Mouse (Mus musculus) neural tube, embryonic 11.5 days (tissue): ENCODE results near the gene Sec61b. TPM values are rescaled to one million over a fixed set of nuclear protein-coding genes. Genes with fewer than 3 reads are reported as not detected.

Experiments
- ATAC-seq: fragments of 200-750 bp; cut with Nextera tagmentation; 2 replicates; pipeline ENCODE4 v1.8.0; 2017; ENCODE audit warnings: moderate number of reproducible peaks, mild to moderate bottlenecking, moderate TSS enrichment, moderate library complexity; ENCODE audit not compliant: insufficient read depth, low FRiP score, low TSS enrichment
- DNase-seq: peaks from one replicate; pipeline ENCODE4 v3.0.0-alpha.2; 2015; ENCODE audit warnings: low spot score
- H3K27ac ChIP-seq: fragments of 300-500 bp; sonication (generic); 2 replicates; pipeline ENCODE4 v1.5.1; 2014; ENCODE audit warnings: low read depth, mild to moderate bottlenecking, low read length
- H3K27me3 ChIP-seq: fragments of 300-500 bp; sonication (generic); 2 replicates; pipeline ENCODE4 v1.6.1; 2014; ENCODE audit warnings: mild to moderate bottlenecking, low read length, mixed read lengths; ENCODE audit not compliant: control insufficient read depth, insufficient read depth
- H3K36me3 ChIP-seq: fragments of 300-500 bp; sonication (generic); 2 replicates; pipeline ENCODE4 v1.6.1; 2014; ENCODE audit warnings: mild to moderate bottlenecking, low read length, moderate library complexity, mixed read lengths; ENCODE audit not compliant: control insufficient read depth, insufficient read depth
- H3K4me1 ChIP-seq: fragments of 300-500 bp; sonication (generic); 2 replicates; pipeline ENCODE4 v1.6.1; 2014; ENCODE audit warnings: low read length, mixed read lengths; ENCODE audit not compliant: control insufficient read depth, insufficient read depth
- H3K4me2 ChIP-seq: fragments of 300-500 bp; sonication (generic); 2 replicates; pipeline ENCODE4 v1.6.1; 2014; ENCODE audit warnings: low read depth, mild to moderate bottlenecking, moderate library complexity
- H3K4me3 ChIP-seq: fragments of 300-500 bp; sonication (generic); 2 replicates; pipeline ENCODE4 v1.5.1; 2014; ENCODE audit warnings: low read depth, low read length
- H3K9ac ChIP-seq: fragments of 300-500 bp; sonication (generic); 2 replicates; pipeline ENCODE4 v1.6.1; 2014; ENCODE audit warnings: mild to moderate bottlenecking, low read length
- H3K9me3 ChIP-seq: fragments of 300-500 bp; sonication (generic); 2 replicates; pipeline ENCODE4 v1.6.1; 2016; ENCODE audit warnings: low read length; ENCODE audit not compliant: control insufficient read depth
- WGBS: fragments of 180-500 bp; shearing (Covaris S2); extraction: QIAGEN DNeasy Blood & Tissue Kit; methylation state at CpG from one replicate; pipeline ENCODE4 v1.1.7; 2014; 5-methylcytosine and 5-hydroxymethylcytosine counted together
- polyA plus RNA-seq: library from polyadenylated mRNA; unstranded; fragments of >200 nt; fragmentation: Nextera tagmentation; extraction: Ambion mirVana; gene quantifications from 2 replicates; pipeline ENCODE4 v1.2.1, GENCODE M21; 2014

The Sec61b gene
- polyA plus RNA-seq, 1 experiment from 2014 or later: 350 TPM

DNA sequence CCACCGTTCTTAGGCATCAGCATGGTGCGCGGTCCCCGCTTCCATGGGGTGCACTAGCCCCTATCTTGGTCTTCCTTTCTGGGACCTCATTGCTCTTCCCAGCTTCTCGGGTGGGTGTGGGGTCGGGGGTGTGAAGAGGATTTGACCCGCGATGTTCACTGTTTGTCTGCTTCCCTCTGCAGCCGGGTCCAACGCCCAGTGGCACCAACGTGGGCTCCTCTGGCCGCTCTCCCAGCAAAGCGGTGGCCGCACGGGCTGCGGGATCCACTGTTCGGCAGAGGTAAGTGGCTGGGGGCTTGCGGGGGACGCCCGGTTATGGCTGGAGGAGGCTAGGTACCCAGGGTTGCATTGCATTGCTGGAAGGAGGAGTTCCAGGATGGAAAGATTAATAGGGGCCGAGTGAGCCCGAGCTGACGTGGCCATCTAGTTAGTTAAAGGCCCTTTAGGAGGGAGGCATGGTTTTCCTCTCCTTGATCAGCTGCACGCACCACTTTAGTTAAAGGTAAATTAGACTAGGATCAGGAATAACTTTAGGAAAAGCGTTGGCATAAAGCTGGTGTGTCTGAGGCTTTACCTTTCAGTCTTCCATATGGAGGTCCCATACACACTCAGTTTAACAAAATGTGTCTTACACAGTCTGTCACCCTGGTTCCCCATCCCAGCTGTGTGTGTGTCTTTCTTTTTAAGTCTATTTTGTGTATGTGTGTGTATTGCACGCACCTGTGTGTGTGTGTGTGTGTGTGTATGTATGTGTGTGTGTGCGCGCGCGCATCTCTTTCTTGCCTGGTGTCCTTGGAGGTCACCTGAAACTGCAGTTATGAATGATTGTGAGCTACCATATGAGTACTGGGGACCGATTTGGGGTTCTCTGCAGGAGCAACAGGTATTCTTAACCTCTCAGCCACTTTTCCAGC lies 529 bp downstream of the Sec61b start:
- peak overlapping the region; percentile 90 for H3K9ac ChIP-seq
- H3K36me3 ChIP-seq: peaks cover 14% of the 10 kb centered on the region
- no peaks in the 10 kb centered on the region for H3K27me3 ChIP-seq
- H3K9me3 ChIP-seq: no peaks in the 10 kb centered on the region
- peak overlapping the region; percentile 57 for H3K4me2 ChIP-seq
- H3K27ac ChIP-seq: peak overlapping the region; percentile 94
- peaks cover 8% of the 10 kb centered on the region for H3K4me1 ChIP-seq
- 14% methylated on average over 31 of the region's 31 CpGs for WGBS
- ATAC-seq (peak; percentile 3; the same call in 1 of the 2 replicates), DNase-seq (peak; percentile 15)
- H3K4me3 ChIP-seq: peak overlapping the region; percentile 78

DNA sequence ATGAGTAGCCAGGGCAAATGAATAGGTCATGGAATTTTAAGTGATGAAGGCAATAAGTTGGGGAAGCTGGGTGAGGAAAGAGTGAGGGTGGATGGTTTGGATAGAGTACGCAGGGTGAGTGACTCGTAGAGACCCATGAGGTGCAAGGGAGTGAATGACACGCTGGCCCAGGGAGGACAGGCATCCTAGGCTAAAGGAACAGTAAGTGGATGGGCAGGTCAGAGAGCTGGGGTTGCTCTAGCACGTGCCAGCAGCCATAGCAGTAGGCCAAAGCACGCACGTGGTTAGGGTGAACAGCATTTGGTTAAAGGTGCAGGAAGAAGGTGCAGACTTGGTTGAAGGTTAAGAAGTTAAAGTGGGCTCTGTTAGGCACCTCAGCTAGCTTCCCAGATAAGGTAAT lies 3.1 kb downstream of the Sec61b start:
- Histone ChIP-seq H3K27ac (no peak overlapping the region), H3K9ac (no peak overlapping the region), H3K4me2 (no peak overlapping the region), H3K9me3 (no peaks in the 10 kb centered on the region), H3K4me1 (peaks cover 8% of the 10 kb centered on the region), H3K36me3 (peaks cover 15% of the 10 kb centered on the region), H3K4me3 (no peak overlapping the region), H3K27me3 (no peaks in the 10 kb centered on the region)
- DNase-seq (no peak), ATAC-seq (no peak)
- 92% methylated on average over 6 of the region's 6 CpGs for WGBS

DNA sequence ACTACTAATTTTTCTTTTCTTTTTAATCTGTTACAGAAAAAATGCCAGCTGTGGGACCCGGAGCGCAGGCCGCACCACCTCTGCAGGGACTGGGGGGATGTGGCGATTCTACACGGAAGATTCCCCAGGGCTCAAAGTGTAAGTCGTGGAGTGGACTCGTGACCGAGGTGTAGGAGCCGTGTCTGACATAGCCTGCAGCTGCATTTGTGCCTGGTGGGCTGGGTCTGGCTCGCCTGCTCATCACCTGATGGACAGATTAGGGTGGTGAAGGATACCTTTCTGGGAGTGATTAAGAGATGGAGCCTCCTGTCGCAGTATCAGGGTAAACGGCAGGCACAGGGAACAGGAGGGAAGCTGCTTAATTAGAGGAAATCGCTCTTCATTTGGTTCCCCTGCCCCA lies 5.6 kb downstream of the Sec61b start:
- no peaks in the 10 kb centered on the region for H3K9me3 ChIP-seq
- H3K27me3 ChIP-seq: no peaks in the 10 kb centered on the region
- no peak for ATAC-seq
- H3K36me3 ChIP-seq: peaks cover 15% of the 10 kb centered on the region
- no peak for DNase-seq
- H3K27ac ChIP-seq: no peak overlapping the region
- H3K4me1 ChIP-seq: peaks cover 3% of the 10 kb centered on the region; the same call in 1 of the 2 replicates
- H3K4me2 ChIP-seq: no peak overlapping the region
- 97% methylated on average over 13 of the region's 13 CpGs for WGBS
- no peak overlapping the region for H3K4me3 ChIP-seq
- no peak overlapping the region for H3K9ac ChIP-seq

DNA sequence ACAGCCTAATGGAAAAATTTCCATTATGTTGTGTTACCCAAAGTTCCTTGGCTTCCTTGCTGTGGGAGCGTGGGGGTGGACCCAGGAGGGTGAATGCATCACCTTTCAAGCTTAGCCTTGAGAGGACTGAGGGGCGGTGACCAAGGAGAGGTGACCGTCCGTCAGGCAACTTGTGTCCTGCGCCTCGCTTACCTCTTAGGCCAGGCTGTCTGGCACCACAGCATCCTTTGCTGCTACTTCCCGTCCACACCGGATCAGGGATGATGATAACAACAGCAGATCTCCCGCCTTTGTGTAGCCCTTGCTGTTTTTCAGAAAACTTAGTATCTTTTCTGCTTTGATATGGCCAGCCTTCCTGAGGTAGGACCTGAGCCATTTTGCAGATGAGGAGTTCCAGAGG lies 6.1 kb downstream of the Sec61b start:
- Histone ChIP-seq H3K4me2 (no peak overlapping the region), H3K9ac (no peak overlapping the region), H3K27ac (no peak overlapping the region), H3K36me3 (peaks cover 15% of the 10 kb centered on the region), H3K9me3 (no peaks in the 10 kb centered on the region), H3K27me3 (no peaks in the 10 kb centered on the region), H3K4me3 (no peak overlapping the region), H3K4me1 (no peaks in the 10 kb centered on the region)
- ATAC-seq (no peak), DNase-seq (no peak)
- WGBS: 97% methylated on average over 9 of the region's 9 CpGs

DNA sequence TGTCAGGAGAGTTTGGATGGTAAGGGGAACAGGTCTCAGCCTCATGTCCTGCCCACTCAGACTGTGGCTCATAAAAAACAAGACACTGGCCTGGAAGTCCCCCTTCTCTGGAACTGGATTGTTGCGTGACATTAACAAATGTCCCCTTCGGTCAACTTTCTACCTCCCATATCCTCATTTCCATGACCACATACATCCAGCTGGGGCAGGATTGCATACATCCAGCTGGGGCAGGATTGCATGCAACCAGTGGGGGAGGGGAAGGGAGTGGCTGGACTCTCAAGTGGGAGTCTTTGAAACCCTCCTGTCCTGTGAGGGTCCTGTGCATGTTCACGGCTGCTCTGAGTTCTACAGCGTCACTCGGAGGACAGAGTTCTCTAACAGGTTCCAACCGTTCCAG lies 16.8 kb downstream of the Sec61b start:
- Histone ChIP-seq H3K9me3 (no peaks in the 10 kb centered on the region), H3K4me3 (no peak overlapping the region), H3K36me3 (no peaks in the 10 kb centered on the region), H3K27me3 (no peaks in the 10 kb centered on the region), H3K4me2 (no peak overlapping the region), H3K4me1 (peaks cover 8% of the 10 kb centered on the region), H3K27ac (no peak overlapping the region), H3K9ac (no peak overlapping the region)
- no peak for ATAC-seq
- WGBS: 78% methylated on average over 6 of the region's 6 CpGs
- no peak for DNase-seq

DNA sequence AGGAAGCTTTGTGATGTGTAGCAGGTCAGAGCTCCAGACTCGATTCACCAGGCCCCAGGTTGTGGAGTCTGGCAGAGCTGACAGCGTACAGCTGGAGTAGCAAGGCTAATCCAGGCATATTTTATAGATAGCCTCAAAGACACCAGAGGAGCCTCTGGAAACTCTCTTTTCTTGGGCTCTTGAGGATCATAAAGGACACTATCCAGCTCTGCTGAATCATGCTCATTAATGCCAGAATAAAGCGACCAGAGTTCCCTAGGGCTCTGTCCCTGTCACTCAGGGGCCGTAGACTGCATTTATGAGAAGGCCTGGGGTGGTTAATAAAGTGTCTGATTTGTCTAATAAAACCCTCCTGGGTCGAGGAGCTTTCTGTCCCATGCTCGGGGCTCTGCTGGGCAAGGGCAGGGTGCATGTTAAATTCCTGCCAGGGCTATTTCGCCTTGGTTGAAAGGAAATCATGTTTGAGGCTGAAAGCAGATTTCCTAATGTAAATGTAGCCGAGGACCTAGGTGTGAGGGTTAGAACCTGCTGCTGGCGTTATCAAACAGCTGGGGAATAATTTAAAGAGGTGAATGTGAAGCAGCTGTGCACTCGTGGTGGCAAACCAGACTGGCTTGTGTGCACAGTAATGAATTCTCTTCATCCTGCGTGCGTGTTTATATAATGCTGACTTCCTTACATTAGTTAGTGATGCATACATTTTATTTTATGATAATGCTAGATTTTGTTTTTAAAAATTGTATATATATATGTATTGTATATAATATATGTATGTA lies 18.0 kb downstream of the Sec61b start:
- DNase-seq (peak; percentile 14), ATAC-seq (peak; percentile 20; the same call in 1 of the 2 replicates)
- H3K4me3 ChIP-seq: no peak overlapping the region
- peaks cover 8% of the 10 kb centered on the region for H3K4me1 ChIP-seq
- H3K9me3 ChIP-seq: no peaks in the 10 kb centered on the region
- no peak overlapping the region for H3K27ac ChIP-seq
- H3K4me2 ChIP-seq: no peak overlapping the region
- 47% methylated on average over 12 of the region's 12 CpGs for WGBS
- H3K9ac ChIP-seq: no peak overlapping the region
- H3K36me3 ChIP-seq: no peaks in the 10 kb centered on the region
- H3K27me3 ChIP-seq: no peaks in the 10 kb centered on the region

DNA sequence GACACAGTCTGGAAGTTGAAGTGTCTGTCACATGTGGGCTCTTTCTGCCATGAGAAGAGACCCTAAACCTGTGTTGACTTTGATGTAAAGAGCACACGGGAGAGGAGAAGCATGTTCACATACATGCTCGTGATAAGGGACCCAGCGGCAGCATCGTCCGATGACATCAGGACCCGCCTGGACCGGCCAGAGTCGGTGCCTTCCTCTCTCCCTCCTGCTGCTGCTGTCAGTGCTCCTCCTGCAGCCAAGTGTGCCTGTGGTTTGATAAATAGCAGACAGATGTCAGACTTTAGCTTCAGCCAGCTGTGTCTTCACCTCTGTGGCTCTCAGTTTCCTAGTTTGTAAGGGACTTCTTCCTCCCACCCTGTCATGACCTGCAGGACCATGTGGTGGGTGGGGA lies 19.0 kb downstream of the Sec61b start:
- peaks cover 8% of the 10 kb centered on the region for H3K4me1 ChIP-seq
- WGBS: 77% methylated on average over 8 of the region's 8 CpGs
- H3K27me3 ChIP-seq: no peaks in the 10 kb centered on the region
- no peak overlapping the region for H3K4me3 ChIP-seq
- H3K9ac ChIP-seq: no peak overlapping the region
- no peak for DNase-seq
- H3K27ac ChIP-seq: no peak overlapping the region
- H3K4me2 ChIP-seq: no peak overlapping the region
- ATAC-seq: no peak
- H3K9me3 ChIP-seq: no peaks in the 10 kb centered on the region
- no peaks in the 10 kb centered on the region for H3K36me3 ChIP-seq

DNA sequence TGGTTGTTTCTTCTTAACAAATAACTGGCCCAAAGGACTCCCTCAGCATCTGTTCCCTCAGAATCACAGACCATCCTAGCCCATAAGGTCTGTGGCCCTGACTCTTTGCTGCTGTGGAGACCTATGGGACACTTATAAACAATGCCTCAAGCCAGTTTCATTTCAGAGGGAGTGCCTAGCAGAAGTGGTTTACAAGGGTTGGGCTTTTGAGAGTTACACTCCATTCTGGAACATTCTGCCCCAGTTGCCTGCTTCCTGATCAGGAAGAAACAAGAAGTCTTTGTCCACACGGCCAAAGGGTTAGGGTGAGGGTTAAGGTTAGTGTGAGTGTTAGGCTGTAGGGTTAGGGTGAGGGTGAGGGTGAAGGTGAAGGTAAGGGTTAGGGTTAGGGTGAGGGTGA lies 19.7 kb downstream of the Sec61b start:
- ATAC-seq: no peak
- Histone ChIP-seq H3K9ac (no peak overlapping the region), H3K9me3 (no peaks in the 10 kb centered on the region), H3K36me3 (no peaks in the 10 kb centered on the region), H3K4me3 (no peak overlapping the region), H3K4me1 (peaks cover 8% of the 10 kb centered on the region), H3K27ac (no peak overlapping the region), H3K27me3 (no peaks in the 10 kb centered on the region), H3K4me2 (no peak overlapping the region)
- WGBS: 69% methylated on average over 1 of the region's 1 CpGs
- DNase-seq: no peak
